Mouse (Mus musculus) CH12.LX (cell line): ENCODE data around the gene Wwp2. TPM values are rescaled to one million over a fixed set of nuclear protein-coding genes. Genes with fewer than 3 reads are reported as not detected.

ENCODE experiments used
- DNase-seq: peaks from one replicate; pipeline ENCODE4 v3.0.0-alpha.2; 2013; ENCODE audit errors: extremely low read depth
- H3K27ac ChIP-seq: 2 replicates; pipeline ENCODE4 v1.5.1; 2012; ENCODE audit warnings: low read depth, mild to moderate bottlenecking, control low read depth, moderate library complexity; ENCODE audit not compliant: insufficient read depth
- H3K27me3 ChIP-seq: replicated peaks from 2 replicates; pipeline ENCODE3; 2012; ENCODE audit warnings: inconsistent platforms
- H3K36me3 ChIP-seq, 2 experiments: replicated peaks in 1 of 2; 2 replicates each; pipeline versions ENCODE3 to v1.6.1; 2012; ENCODE audit warnings: inconsistent platforms in 1 of 2, low read length in 1 of 2, mild to moderate bottlenecking in 1 of 2, mixed read lengths in 1 of 2, moderate library complexity in 1 of 2; ENCODE audit not compliant: control insufficient read depth in 1 of 2, insufficient read depth in 1 of 2
- H3K4me1 ChIP-seq, 2 experiments: 2 replicates each; pipeline ENCODE4 v1.6.1; 2012; ENCODE audit warnings: inconsistent platforms in 1 of 2, moderate library complexity in 1 of 2; ENCODE audit not compliant: insufficient read depth in 2 of 2, control insufficient read depth in 1 of 2
- H3K4me2 ChIP-seq: 2 replicates; pipeline ENCODE4 v1.6.1; 2012; ENCODE audit warnings: low read depth, mild to moderate bottlenecking, control low read depth; ENCODE audit not compliant: poor library complexity, insufficient read depth, severe bottlenecking
- H3K4me3 ChIP-seq, 3 experiments: fragments of 150-350 bp in 1 of 3; sonication (generic) in 1 of 3; replicated peaks in 1 of 3; 2 replicates each; pipeline versions ENCODE3 to v1.5.1; 2011 to 2012; ENCODE audit warnings: low read depth in 2 of 3, low read length in 2 of 3, mild to moderate bottlenecking in 2 of 3, moderate library complexity in 2 of 3, control low read depth in 1 of 3, improper control_type of control experiment in 1 of 3, inconsistent platforms in 1 of 3, mixed read lengths in 1 of 3; ENCODE audit not compliant: poor library complexity in 1 of 3
- H3K79me2 ChIP-seq: replicated peaks from 2 replicates; pipeline ENCODE4 v1.6.1; 2012; ENCODE audit warnings: mild to moderate bottlenecking, moderate library complexity; ENCODE audit not compliant: control insufficient read depth, poor library complexity, insufficient read depth, severe bottlenecking; ENCODE audit errors: extremely low read depth
- H3K9ac ChIP-seq: 2 replicates; pipeline ENCODE4 v1.6.1; 2012; ENCODE audit warnings: low read depth, mild to moderate bottlenecking, control low read depth, moderate library complexity; ENCODE audit not compliant: insufficient read depth
- H3K9me3 ChIP-seq: replicated peaks from 2 replicates; pipeline ENCODE3; 2012; ENCODE audit warnings: low read length, inconsistent platforms, mixed read lengths
- BHLHE40 ChIP-seq: IDR thresholded peaks from 2 replicates; pipeline ENCODE4 v1.6.1; 2011; ENCODE audit warnings: mild to moderate bottlenecking, low read depth, low read length, improper control_type of control experiment
- E2F4 ChIP-seq: IDR thresholded peaks from 2 replicates; pipeline ENCODE4 v1.6.1; 2011; ENCODE audit warnings: low read depth, low read length, improper control_type of control experiment; ENCODE audit not compliant: insufficient replicate concordance
- ETS1 ChIP-seq: conservative IDR thresholded peaks from 2 replicates; pipeline ENCODE4 v1.6.1; 2012; ENCODE audit warnings: low read depth, mild to moderate bottlenecking, inconsistent platforms, low read length, improper control_type of control experiment, moderate library complexity
- KAT2A ChIP-seq: IDR thresholded peaks from 2 replicates; pipeline ENCODE4 v1.6.1; 2012; ENCODE audit warnings: low read length, improper control_type of control experiment, inconsistent platforms; ENCODE audit not compliant: insufficient replicate concordance
- MAZ ChIP-seq: IDR thresholded peaks from 2 replicates; pipeline ENCODE4 v1.6.1; 2012; ENCODE audit warnings: low read depth, mild to moderate bottlenecking, inconsistent platforms, low read length, improper control_type of control experiment, moderate library complexity
- NELFE ChIP-seq: IDR thresholded peaks from 2 replicates; pipeline ENCODE4 v1.6.1; 2011; ENCODE audit warnings: low read depth, low read length, improper control_type of control experiment
- PAX5 ChIP-seq: IDR thresholded peaks from 2 replicates; pipeline ENCODE4 v1.6.1; 2012; ENCODE audit warnings: low read length, inconsistent platforms, mixed read lengths
- RAD21 ChIP-seq: IDR thresholded peaks from 2 replicates; pipeline ENCODE4 v1.6.1; 2011; ENCODE audit warnings: low read depth, mild to moderate bottlenecking, low read length, improper control_type of control experiment, moderate library complexity
- RCOR1 ChIP-seq: conservative IDR thresholded peaks from 2 replicates; pipeline ENCODE4 v1.6.1; 2012; ENCODE audit warnings: low read depth, mild to moderate bottlenecking, inconsistent platforms, low read length, improper control_type of control experiment
- SIN3A ChIP-seq: IDR thresholded peaks from 2 replicates; pipeline ENCODE4 v1.6.1; 2012; ENCODE audit warnings: low read length, improper control_type of control experiment, inconsistent platforms
- TBP ChIP-seq: conservative IDR thresholded peaks from 2 replicates; pipeline ENCODE4 v1.6.1; 2011; ENCODE audit warnings: low read depth, low read length, improper control_type of control experiment
- TCF12 ChIP-seq: IDR thresholded peaks from 2 replicates; pipeline ENCODE4 v1.6.1; 2014; ENCODE audit warnings: low read depth, mild to moderate bottlenecking, inconsistent platforms, low read length, improper control_type of control experiment
- UBTF ChIP-seq: IDR thresholded peaks from 2 replicates; pipeline ENCODE4 v1.6.1; 2012; ENCODE audit warnings: low read depth, mild to moderate bottlenecking, inconsistent platforms, low read length, improper control_type of control experiment, moderate library complexity
- USF1 ChIP-seq: IDR thresholded peaks from 2 replicates; pipeline ENCODE4 v1.6.1; 2014; ENCODE audit warnings: low read depth, mild to moderate bottlenecking, inconsistent platforms, low read length, improper control_type of control experiment
- USF2 ChIP-seq: conservative IDR thresholded peaks from 2 replicates; pipeline ENCODE4 v1.6.1; 2011; ENCODE audit warnings: low read depth, low read length, improper control_type of control experiment
- ZKSCAN1 ChIP-seq: IDR thresholded peaks from 2 replicates; pipeline ENCODE4 v1.6.1; 2012; ENCODE audit warnings: low read depth, inconsistent platforms, low read length, improper control_type of control experiment, borderline replicate concordance
- ZMIZ1 ChIP-seq: IDR thresholded peaks from 2 replicates; pipeline ENCODE4 v1.6.1; 2012; ENCODE audit warnings: low read depth, mild to moderate bottlenecking, inconsistent platforms, low read length, improper control_type of control experiment
- ZNF384 ChIP-seq: IDR thresholded peaks from 2 replicates; pipeline ENCODE4 v1.6.1; 2012; ENCODE audit warnings: low read depth, low read length, improper control_type of control experiment, inconsistent platforms
- dilution Hi-C: fragments of 300-500 bp; cut with MboI; formaldehyde crosslinking; loops from 2 replicates; pipeline ENCODE4 v1.14.3; 2020; ENCODE audit warnings: low sequenced_read_pairs; ENCODE audit not compliant: extremely low pct_unique_long_range_greater_than_20kb, extremely low pct_ligation_motif_present
- in situ Hi-C: fragments of 300-500 bp; cut with MboI; formaldehyde crosslinking; loops from 3 replicates; pipeline ENCODE4 v1.14.3; 2019; ENCODE audit warnings: low sequenced_read_pairs, low pct_ligation_motif_present, low pct_unique_long_range_greater_than_20kb, mixed read lengths
- polyA plus RNA-seq: library from polyadenylated mRNA; unstranded; fragments of >175 nt; gene quantifications from 2 replicates; pipeline ENCODE4 v1.2.1, GENCODE M21; 2012; ENCODE audit warnings: low read depth; ENCODE audit not compliant: insufficient read length
- total RNA-seq, 2 experiments: library from RNA; depleted of rRNA; stranded (reverse); fragments of 300-350 nt in 1 of 2; fragments of >200 nt in 1 of 2; gene quantifications; 2 replicates each; pipeline ENCODE4 v1.2.3; 2012 to 2014

Wwp2 gene
- total and polyA plus RNA-seq, 3 experiments = 13.5 to 30.3 (median 20.7) TPM

DNA sequence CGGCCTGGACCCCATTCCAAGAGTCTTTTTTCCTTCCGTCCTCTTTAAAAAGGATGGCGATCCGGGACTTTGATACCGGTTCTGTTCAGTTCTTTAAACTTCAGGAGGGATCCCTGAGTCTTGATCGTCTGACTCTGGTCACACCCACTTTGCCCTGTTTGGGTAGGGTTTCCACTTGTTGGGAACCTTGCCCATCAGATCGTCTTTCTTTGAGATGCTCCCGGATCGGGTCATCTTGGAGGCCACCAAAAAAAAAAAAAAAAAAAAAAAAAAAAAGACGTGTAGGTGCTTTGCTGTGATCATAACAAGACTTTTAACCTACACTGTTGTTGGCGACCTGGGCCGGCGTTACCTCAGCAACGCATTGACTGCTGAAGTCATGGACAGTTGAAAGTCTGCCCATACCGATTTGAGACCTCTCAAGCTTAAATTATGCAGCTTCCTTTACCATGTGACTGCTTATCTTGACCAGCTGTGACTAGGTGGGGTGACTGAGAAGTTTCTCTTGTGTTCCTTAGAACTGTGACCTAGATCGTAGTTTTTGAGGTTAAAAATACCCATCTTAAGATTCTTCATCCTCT, 766 bp downstream of the Wwp2 start:
- Histone ChIP-seq H3K27me3 (no peaks in the 10 kb centered on the region), H3K9me3 (no peaks in the 10 kb centered on the region), H3K36me3 (peaks cover 0 to 11% of the 10 kb centered on the region in 2 experiments), H3K79me2 (no peaks in the 10 kb centered on the region; the same call in 1 of the 2 replicates), H3K4me1 (peaks cover 13 to 37% of the 10 kb centered on the region in 2 experiments), H3K27ac (peak overlapping the region; percentile 65; the same call in 1 of the 2 replicates), H3K4me2 (peak overlapping the region; percentile 77), H3K9ac (peak overlapping the region; percentile 91), H3K4me3 (peak overlapping the region; percentile 87 to 92 (median 89))
- TF ChIP-seq ETS1 (peak; percentile 58; the same call in 1 of the 2 replicates), USF1 (peak; percentile 41), USF2 (peak; percentile 44), KAT2A (no peak), ZNF384 (peak; percentile 78), UBTF (no peak), TBP (0 out of 2 replicates have a peak, but pooled peaks have one; percentile 30), RAD21 (no peak), SIN3A (peak; percentile 63; the same call in 1 of the 2 replicates), BHLHE40 (peak; percentile 66), TCF12 (0 out of 2 replicates have a peak, but pooled peaks have one; percentile 7), PAX5 (no peak), NELFE (no peak)
- peak; percentile 55 for DNase-seq
- dilution Hi-C loops (no loop called here), in situ Hi-C loops (no loop called here)

- peak overlapping the region; percentile 77 for H3K4me2 ChIP-seq
- in situ Hi-C loops = no loop called here
These were observed 1.5 kb downstream of the Wwp2 start for GRCm38 (mm10) chr8:107437711-107438110.

More at GRCm38 (mm10) chr8:107437711-107438110, 1.5 kb downstream of the Wwp2 start:
- H3K4me3 ChIP-seq = no peak overlapping the region
- peaks cover 13 to 37% of the 10 kb centered on the region in 2 experiments for H3K4me1 ChIP-seq
- dilution Hi-C loops = no loop called here
- H3K79me2 ChIP-seq = no peaks in the 10 kb centered on the region; the same call in 1 of the 2 replicates
- H3K9me3 ChIP-seq = no peaks in the 10 kb centered on the region
- H3K27ac ChIP-seq = peak overlapping the region; percentile 32; the same call in 1 of the 2 replicates
- no peak overlapping the region for H3K9ac ChIP-seq
- DNase-seq = no peak
- no peaks in the 10 kb centered on the region for H3K27me3 ChIP-seq
- TF ChIP-seq ZKSCAN1 (no peak), RCOR1 (no peak), ZMIZ1 (no peak), MAZ (no peak), TCF12 (0 out of 2 replicates have a peak, but pooled peaks have one; percentile 8), E2F4 (no peak), BHLHE40 (peak; percentile 30; the same call in 1 of the 2 replicates)
- peaks cover 0 to 12% of the 10 kb centered on the region in 2 experiments for H3K36me3 ChIP-seq
